9 mouse cellular contexts compared by ENCODE assay signal in the genomic region with DNA sequence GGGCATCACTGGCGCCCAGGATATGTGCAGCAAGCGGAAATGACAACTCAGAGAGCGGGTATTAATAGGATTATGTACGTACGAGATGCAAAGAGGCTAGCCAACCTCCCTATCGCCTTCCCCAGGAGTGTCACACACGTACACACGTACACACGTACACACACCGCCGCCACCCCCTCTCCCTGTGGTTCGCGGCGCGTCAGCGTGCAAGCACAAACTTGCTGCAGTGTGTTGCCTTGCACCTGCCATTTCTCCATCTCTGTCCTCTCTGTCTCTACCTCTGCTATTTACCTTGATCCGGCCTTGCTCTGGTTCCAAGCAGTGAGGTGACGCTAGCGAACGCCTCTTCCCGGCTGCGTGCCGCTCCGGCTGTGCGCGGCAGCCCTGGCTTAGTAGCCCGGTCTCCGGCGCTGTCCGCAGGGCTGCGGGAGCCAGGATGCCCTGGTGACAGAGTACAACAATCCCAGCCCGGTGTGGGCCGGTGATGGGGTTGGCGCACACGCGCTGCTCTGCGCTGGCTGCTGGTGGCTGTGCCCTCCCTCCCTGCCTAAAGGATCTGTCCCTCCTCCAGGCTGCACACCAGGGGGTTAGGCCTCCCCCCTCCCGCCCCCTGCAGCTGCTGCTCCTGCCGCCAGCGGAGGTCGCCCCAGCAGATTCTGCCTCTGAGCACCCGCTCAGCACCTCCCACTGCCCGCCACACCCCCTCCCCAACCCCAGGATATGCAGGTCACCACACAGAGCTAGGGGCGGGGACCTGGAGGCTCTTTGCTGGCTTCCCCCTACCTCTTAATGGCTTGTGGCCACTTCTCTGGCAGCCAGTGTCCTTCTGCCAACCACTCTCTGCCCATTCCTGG. TPM values are rescaled to one million over a fixed set of nuclear protein-coding genes. Genes with fewer than 3 reads are reported as not detected.
DNase-seq lines count a peak whose midpoint lies in the region; ATAC-seq and TF ChIP-seq lines count a peak whose summit lies in the region.
"Had no signal": no experiment of that assay in that cellular context is flagged by ENCODE, and none has a peak within 500 bp of the region (broad histone marks: within the 10 kb centered on the region; RNA-seq: fewer than 3 reads in every experiment).

No protein-coding gene starts in this region.

- intact Hi-C loops in heart, postnatal 10 days (cut with DNase I), result loop anchor here (10.0 kb wide), 1 partner anchor 236 kb away; no protein-coding TSS in a partner anchor

- H3K4me1 ChIP-seq in embryonic fibroblast, embryonic 13.5 days (ENCODE audit: control insufficient read depth, insufficient read depth, low read length), result 0 out of 2 replicates have a peak, but pooled peaks cover 2% of the 10 kb centered on the region
- H3K4me1 ChIP-seq in liver, embryonic 14.5 days (replicated peaks; ENCODE audit: control insufficient read depth in 2 of 2, insufficient read depth in 2 of 2, low read length in 1 of 2), result no peaks in the 10 kb centered on the region
- H3K4me1 ChIP-seq in stomach, embryonic 15.5 days, result peaks cover 11% of the 10 kb centered on the region; the same call in 1 of the 2 replicates

- no peak for TF ChIP-seq EP300 in liver, embryonic 14.5 days (IDR thresholded peaks at IDR 0.05; ENCODE audit: low read depth)

- no peaks in the 10 kb centered on the region; the same call in 1 of the 2 replicates for H3K27me3 ChIP-seq in liver, embryonic 14.5 days (ENCODE audit: control insufficient read depth, insufficient read depth, low read length)
- no peaks in the 10 kb centered on the region for H3K27me3 ChIP-seq in stomach, embryonic 15.5 days (replicated peaks)

- peak overlapping the region; percentile 62 for H3K4me2 ChIP-seq in liver, embryonic 14.5 days (ENCODE audit: low read depth)
- H3K4me2 ChIP-seq in stomach, embryonic 15.5 days, result peak overlapping the region; percentile 93

- DNase-seq in urinary bladder, postnatal 14 days (ENCODE audit: low spot score), result peak; percentile 12
- no peak for DNase-seq in urinary bladder, adult 2 months (ENCODE audit: low spot score)
- peak; percentile 40 to 42 for DNase-seq in heart, postnatal 10 days
- DNase-seq in layer of hippocampus, adult 11-12 months (ENCODE audit: low spot score), result peak; percentile 62
- no peak for DNase-seq in liver, embryonic 14.5 days (ENCODE audit: low read depth in 3 of 3, low spot score in 3 of 3)
- DNase-seq in neural tube, embryonic 10.5 days (ENCODE audit: extremely low spot score, low spot score), result peak; percentile 58

- peak overlapping the region; percentile 9; the same call in 1 of the 2 replicates for H3K9ac ChIP-seq in liver, embryonic 14.5 days (replicated peaks)
- H3K9ac ChIP-seq in stomach, embryonic 15.5 days, result peak overlapping the region; percentile 19; the same call in 1 of the 2 replicates

- H3K9me3 ChIP-seq in liver, embryonic 14.5 days (ENCODE audit: control insufficient read depth, low read length), result no peaks in the 10 kb centered on the region
- H3K9me3 ChIP-seq in stomach, embryonic 15.5 days, result no peaks in the 10 kb centered on the region

- WGBS in liver, embryonic 14.5 days (ENCODE audit: insufficient replicate concordance), result 2% methylated on average over 42 of the region's 44 CpGs
- 1% methylated on average over 43 of the region's 44 CpGs for WGBS in stomach, embryonic 15.5 days

- no peaks in the 10 kb centered on the region for H3K36me3 ChIP-seq in liver, embryonic 14.5 days (replicated peaks; ENCODE audit: control insufficient read depth, insufficient read depth, low read depth)
- H3K36me3 ChIP-seq in stomach, embryonic 15.5 days, result no peaks in the 10 kb centered on the region

- H3K4me3 ChIP-seq in embryonic fibroblast, embryonic 13.5 days (ENCODE audit: insufficient read depth, low read length), result peak overlapping the region; percentile 32
- peak overlapping the region; percentile 47 to 57 for H3K4me3 ChIP-seq in liver, embryonic 14.5 days (ENCODE audit: insufficient read depth in 1 of 2, low read depth in 2 of 2, low read length in 2 of 2)
- H3K4me3 ChIP-seq in stomach, embryonic 15.5 days (replicated peaks), result peak overlapping the region; percentile 47

- peak; percentile 60 for ATAC-seq in liver, embryonic 14.5 days (ENCODE audit: insufficient read depth)
- ATAC-seq in stomach, embryonic 15.5 days (ENCODE audit: insufficient read depth, low FRiP score, low read depth), result peak; percentile 73; the same call in 1 of the 2 replicates
- ATAC-seq: Patski had no signal

- no peak overlapping the region for H3K27ac ChIP-seq in embryonic fibroblast, embryonic 13.5 days (ENCODE audit: insufficient read depth, low read length)
- H3K27ac ChIP-seq in liver, embryonic 14.5 days, result no peak overlapping the region
- no peak overlapping the region for H3K27ac ChIP-seq in stomach, embryonic 15.5 days

- TF ChIP-seq CTCF in embryonic fibroblast, embryonic 13.5 days (IDR thresholded peaks at IDR 0.05; ENCODE audit: borderline replicate concordance, insufficient read depth, low read length), result no peak
- TF ChIP-seq CTCF in liver, embryonic 14.5 days (IDR thresholded peaks at IDR 0.05; ENCODE audit: low read depth), result 0 out of 2 replicates have a peak, but pooled peaks have one; percentile 15

- no peak for TF ChIP-seq POLR2A in embryonic fibroblast, embryonic 13.5 days (IDR thresholded peaks at IDR 0.05; ENCODE audit: low read depth, low read length)

RNA-seq across cellular contexts. Expression of gene Syne1, which starts 0.9 kb away (rescaled TPM):
- 28.3 and 39.1 TPM in 2 replicates for polyA plus RNA-seq in urinary bladder, adult 2 months (2012; rRNA removed)
- 38.7 and 42.6 TPM in 2 replicates for polyA plus RNA-seq in embryonic fibroblast, embryonic 13.5 days (2011; ENCODE audit: insufficient read length, low read depth, missing spikeins)
- total RNA-seq in heart, postnatal 10 days (2021), result 10 to 100 TPM; 76.4 to 85.9 TPM
- 2.6 and 3.1 TPM in 2 replicates for polyA plus RNA-seq in liver, embryonic 14.5 days (2012; rRNA removed)
- 3.1 and 3.6 TPM in 2 replicates for polyA plus RNA-seq in liver, embryonic 14.5 days (2014; fragmentation: Nextera tagmentation; extraction: Ambion mirVana)
- polyA plus RNA-seq in stomach, embryonic 15.5 days (2015; fragmentation: Nextera tagmentation; extraction: Ambion mirVana), result 7.8 and 9.2 TPM in 2 replicates

RNA-seq across cellular contexts. Expression of gene Myct1, which starts 43.2 kb away (rescaled TPM):
- 3.0 and 3.6 TPM in 2 replicates for polyA plus RNA-seq in urinary bladder, adult 2 months (2012; rRNA removed)
- polyA plus RNA-seq in embryonic fibroblast, embryonic 13.5 days (2011; ENCODE audit: insufficient read length, low read depth, missing spikeins), result 0.18 and 0.57 TPM in 2 replicates
- total RNA-seq in heart, postnatal 10 days (2021), result 10 to 100 TPM; 22.2 to 30.4 TPM
- 0.86 and 1.0 TPM in 2 replicates for polyA plus RNA-seq in liver, embryonic 14.5 days (2012; rRNA removed)
- 1.6 and 2.0 TPM in 2 replicates for polyA plus RNA-seq in liver, embryonic 14.5 days (2014; fragmentation: Nextera tagmentation; extraction: Ambion mirVana)
- 4.4 and 4.7 TPM in 2 replicates for polyA plus RNA-seq in stomach, embryonic 15.5 days (2015; fragmentation: Nextera tagmentation; extraction: Ambion mirVana)
- polyA plus RNA-seq: Patski had no signal

Comparison
In these comparisons a context has a peak if more than half of its experiments do, and no peak if none do; other contexts are left out.
1. DNase-seq: peak in urinary bladder, postnatal 14 days (single experiment), heart, postnatal 10 days (2 of 2), layer of hippocampus, adult 11-12 months (single experiment) and neural tube, embryonic 10.5 days (single experiment); none in urinary bladder, adult 2 months (single experiment) and liver, embryonic 14.5 days (0 of 3).
2. Peak in every context shown above with its lines, with median percentiles within 50 percentile points of each other: H3K4me3 ChIP-seq.